Mouse (Mus musculus): ENCODE data around the gene Clk4.

Gene Clk4

DNA sequence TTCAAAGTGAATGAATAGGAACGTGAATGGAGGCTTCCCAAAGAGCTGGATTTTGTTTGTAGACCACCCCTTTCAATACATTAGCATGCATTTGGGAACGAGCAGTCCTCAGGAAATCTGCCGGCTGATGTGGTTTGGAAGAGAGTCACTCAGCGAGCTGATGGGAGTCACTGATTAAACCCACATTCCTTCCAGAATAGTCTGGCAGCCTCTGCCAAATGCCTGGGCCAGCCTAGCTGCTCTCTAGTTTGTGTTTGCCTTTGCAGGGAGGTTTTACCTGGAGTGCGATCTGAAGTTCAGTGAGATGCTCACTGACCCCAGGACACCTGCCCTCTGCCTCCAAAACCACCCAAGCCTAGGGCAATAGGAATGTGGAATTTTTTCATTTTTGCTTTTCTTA lies 46.8 kb downstream of the Clk4 start:
- no peak for DNase-seq (ENCODE audit: low spot score in 2 of 2)

DNA sequence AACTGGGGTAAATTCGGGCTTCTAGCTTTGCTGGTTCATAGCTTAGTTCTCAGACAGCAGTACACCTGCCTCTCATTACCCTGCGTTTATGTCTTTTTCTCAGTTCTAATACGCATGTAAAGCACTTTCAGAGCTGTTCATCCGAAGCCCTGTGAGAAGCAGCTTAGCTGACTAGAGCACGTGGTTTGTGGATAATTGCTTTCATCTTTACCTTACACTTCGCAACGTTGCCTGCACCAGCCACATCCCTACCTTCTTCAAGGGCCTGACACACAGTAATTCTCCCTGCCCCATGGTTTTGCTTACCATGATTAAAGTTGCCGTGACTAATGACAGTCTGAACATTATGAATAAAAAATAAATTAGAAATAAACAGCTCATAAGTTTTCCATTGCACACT lies 50.3 kb downstream of the Clk4 start:
- no peak for DNase-seq (ENCODE audit: low spot score in 2 of 2)

DNA sequence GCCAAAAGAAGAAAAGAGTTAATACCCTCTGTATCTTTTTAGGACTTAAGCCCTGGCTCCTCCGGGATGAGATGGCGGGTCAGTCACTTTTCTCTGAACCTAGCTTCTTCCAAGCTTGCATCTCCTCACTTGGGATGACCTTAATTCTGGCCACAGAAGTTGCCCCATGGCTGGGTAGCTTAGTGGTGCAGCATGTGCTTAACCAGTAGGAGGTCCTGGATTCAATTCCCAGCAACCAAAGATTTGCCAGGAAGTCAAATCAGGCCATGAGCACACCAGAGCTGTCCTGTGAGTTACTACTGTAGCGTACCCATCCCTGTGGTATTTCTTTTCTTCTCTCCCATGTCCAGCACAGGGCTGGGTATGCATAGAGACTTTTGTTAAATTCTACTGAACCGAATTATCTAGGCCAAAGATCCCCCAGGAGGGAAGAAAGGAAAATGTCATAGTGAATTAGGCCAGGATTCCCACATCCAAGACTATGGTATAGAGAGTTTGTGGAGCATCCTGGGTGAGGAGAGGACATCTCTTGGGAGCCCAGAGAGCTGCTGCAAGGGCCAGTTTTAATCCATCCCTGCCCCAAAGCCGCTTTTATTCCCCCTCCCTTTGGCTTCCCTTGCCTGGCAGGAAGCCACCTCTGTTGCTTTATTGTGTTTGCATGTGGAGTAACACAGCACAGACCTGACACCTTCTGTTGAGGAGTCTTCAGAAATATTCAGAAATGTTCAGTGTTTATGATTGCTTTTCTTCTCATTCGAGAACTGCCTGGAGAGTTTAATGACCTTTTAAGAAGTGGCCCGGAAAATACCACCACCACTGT lies 54.7 kb downstream of the Clk4 start:
- no peak for DNase-seq (ENCODE audit: low spot score in 2 of 2)

DNA sequence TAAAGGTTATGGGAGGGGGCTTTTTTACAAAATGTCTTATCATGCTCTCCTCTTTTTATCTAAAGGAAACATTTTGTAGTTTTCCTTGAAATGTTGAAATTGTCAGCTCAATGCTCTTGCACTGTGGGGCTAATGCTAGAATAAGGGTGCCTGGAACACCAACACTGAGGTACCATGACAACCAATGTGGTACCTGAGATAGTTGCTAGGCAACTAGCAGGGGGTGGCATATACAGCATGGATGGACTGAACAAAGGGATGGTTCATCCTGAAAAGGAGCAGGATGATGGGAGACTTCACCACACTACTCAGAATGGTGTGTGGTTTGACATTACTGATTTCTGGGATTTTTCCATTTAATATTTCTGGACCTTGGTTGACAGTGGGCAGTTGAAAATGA lies 59.1 kb downstream of the Clk4 start:
- DNase-seq (ENCODE audit: low spot score in 2 of 2) = no peak

DNA sequence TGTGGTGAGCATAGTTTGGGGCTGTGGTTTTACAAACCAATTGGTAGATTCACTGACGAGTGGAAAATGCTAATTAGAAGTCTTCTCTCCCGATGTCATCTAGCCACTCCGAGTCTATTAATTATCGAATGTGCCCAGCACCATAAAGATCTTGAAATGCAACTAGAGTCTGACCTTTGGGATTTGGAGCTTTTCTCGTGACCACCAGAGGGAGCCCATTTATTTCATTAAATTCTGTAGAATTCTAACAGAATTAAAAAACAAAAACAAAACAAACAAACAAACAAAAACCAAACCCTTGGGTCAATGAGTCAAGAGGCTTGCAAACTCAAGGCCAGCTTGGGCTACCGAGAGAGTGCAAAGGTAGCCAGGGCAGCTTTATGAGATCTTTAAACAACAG lies 65.4 kb downstream of the Clk4 start:
- DNase-seq (ENCODE audit: low spot score in 2 of 2) = no peak

DNA sequence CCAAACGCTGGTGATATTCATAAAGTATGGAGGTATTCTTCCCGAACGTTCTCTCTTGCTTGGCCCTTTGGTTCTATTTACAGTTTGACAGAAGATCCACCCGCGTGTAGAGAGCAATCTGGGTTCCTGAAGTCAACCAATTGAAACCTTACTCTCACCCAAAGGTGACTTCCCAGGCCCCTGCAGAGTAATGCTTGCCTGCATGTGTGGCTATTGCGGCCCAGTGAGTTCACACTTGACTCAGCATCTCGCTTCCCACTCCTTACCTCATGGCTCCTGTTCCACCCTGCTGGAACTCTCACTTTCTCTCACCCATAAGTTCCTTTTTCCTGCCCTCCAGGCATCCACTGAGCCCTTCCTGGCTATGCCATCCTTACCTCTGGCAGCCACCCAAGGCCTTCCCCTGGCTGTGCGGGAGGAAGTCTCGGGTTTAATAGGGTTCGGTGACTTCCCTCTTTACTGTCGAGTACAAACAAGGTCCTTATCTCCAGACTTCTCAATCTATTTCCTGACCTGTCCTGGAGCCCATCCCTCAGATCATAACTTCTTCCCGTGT lies 66.9 kb downstream of the Clk4 start:
- DNase-seq (ENCODE audit: low spot score in 2 of 2) = no peak

DNA sequence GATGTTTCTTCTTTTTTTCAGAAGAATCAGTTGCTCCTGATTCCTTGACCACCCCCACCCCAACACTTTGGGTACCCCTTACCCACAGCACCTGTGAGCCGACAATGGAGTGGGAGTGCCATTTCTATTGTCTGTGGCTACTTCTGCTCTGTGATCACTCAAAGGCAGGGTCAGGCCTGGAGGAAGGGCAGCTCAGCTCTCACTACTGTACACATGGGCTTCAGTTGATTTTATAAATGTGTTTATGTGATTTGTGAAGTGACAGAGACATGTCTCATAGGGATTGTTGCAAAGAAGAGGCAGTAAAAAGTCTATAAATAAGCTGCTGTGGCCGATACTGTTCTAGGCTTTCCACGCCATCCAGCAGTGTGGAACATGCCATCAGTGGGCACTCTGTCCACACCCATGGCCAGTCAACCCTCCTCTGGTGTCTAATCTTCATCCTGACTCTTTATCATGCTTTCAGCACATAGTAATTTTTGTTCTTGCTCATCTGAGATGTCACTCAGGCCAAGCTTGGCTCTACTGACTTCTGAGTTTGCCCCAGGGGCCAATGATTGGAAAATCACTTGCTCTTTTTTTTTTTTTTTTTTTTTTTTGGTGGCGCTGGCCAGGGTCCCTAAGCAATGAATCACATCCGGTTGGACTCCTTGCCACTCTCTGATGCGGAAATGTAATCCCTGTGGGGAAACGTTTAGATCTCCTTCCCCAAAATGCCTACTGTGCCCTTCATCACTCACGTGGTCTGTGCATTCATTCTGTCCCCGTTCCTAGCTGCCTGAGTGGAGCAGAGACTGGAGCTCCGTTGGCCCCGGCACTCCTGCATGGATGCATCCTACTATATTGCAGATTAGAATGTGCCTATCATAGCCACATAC lies 68.5 kb downstream of the Clk4 start:
- no peak for DNase-seq (ENCODE audit: low spot score in 2 of 2)
